Mouse (Mus musculus) mouse trophoblast stem cell (cell line): Measurements from ENCODE around the gene Gal3st1.

Experiments
- in situ Hi-C, 2 experiments: fragments of 300-500 bp; cut with MseI, MboI; formaldehyde crosslinking; loops; 2 replicates in 1 of 2; 3 replicates in 1 of 2; pipeline ENCODE4 v1.15.1; 2025

Gal3st1 gene

DNA sequence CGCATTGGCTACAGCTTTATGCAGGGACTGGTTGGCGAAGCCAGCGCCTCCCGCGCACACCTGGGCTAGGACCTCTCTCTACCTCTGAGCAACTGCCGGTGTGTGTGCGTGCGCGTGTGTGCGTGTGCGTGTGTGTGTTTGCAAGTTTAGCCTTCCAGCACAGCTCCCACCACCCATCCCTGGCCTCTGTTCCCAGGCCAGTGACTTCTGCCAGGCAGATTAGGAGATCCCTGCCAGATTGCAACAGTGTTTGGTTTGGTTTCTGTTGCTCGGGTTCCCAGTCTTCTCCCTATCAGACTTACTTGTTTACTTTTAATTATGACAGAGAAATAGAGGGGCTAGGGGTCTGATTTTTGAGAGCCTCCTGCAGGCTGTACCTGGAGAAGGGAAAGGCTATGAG lies 48.5 kb downstream of the Gal3st1 start:
- in situ Hi-C loops = no loop called here

DNA sequence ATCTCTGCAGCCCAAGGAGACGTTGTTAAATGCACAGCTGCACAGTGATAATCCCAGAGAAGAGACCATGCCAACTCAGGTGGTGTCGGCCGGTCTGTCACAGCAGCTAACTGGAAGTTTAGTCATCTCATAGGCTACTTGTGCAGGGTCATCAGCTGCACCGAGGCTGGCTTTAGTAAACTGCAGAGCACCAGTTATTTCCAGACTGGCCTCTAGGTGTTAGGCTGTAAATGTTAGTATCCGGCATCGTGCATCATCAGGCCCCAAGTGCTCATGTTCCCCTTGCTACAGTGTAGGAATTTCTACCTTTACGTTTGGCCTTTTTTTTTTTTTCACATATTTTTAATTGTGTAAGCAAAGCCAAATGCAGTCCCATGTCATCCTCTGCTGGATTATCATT lies 50.0 kb downstream of the Gal3st1 start:
- in situ Hi-C loops = no loop called here

DNA sequence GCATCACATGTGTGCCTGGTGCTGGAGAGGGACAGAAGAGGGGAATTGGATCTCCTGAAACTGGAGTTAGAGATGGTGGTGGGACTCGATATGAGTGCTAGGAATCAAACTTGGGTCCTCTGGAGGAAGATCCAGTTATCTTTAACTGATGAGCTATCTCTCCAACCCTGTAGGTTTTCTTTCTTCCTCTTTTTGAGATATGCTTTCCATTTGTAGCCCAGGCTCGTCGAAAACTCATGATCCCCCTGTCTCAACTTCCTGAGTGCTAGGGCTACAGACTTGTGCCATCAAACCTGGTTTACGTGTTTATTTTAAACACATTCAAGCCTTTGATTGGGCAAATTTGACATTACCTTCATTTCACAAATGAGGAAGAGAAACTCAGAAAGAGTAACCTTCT lies 50.7 kb downstream of the Gal3st1 start:
- in situ Hi-C loops = no loop called here

DNA sequence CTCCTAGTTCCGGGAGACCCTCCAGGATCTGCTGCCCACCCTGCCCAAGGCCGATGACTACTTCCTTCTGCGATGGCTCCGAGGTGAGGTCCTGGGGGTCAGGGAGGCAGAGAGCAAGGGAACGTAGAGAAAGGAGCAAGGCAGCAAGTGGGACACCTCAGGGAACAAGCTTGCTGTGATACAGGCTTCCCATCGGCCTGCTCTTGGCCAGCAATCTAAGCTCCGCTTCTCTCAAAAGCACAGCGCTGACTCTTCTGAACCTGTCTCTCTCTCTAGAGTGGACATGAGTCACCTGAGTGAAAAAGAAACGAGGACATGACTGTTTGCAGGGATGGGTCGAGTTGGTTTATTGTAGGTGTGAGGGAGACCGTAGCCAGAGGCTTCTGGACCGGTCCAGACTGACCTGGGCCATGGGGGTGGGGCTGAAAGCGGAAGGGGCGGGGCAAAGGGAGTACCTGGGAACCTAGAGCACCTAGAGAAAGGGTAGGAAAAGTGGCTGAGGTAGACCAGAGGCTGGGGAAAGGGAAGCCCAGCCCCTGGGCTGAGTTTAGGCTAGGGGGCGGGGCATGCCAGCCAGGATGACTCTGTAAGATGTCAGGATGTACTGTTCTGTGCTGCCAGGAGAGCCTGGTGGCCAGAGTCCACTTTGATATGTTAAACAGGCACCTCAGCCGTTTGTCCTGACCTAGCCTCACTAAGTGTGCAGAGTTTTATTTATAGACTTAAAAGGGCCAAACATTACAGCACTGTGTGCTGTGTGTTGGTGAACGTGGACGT lies 51.9 kb downstream of the Gal3st1 start:
- in situ Hi-C loops = no loop called here

DNA sequence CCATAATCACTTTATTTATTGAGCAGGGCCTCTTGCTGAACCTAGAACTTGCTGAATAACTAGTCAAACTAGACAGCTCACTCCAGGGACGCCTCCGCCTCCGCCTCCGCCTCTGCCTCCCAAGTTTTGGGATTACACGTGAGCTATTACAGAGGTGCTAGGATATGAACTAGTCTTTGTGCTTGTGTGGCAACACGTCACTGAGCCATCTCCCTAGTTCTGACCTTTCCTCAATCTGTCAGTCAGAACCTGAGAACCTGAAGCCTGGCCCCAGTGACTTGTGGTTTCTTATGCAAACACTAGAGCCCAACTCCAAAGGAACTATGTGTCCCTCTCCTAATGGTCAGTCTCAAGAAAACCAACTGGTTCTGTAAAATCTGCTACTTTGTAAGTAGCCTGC lies 52.5 kb downstream of the Gal3st1 start:
- in situ Hi-C loops = no loop called here

DNA sequence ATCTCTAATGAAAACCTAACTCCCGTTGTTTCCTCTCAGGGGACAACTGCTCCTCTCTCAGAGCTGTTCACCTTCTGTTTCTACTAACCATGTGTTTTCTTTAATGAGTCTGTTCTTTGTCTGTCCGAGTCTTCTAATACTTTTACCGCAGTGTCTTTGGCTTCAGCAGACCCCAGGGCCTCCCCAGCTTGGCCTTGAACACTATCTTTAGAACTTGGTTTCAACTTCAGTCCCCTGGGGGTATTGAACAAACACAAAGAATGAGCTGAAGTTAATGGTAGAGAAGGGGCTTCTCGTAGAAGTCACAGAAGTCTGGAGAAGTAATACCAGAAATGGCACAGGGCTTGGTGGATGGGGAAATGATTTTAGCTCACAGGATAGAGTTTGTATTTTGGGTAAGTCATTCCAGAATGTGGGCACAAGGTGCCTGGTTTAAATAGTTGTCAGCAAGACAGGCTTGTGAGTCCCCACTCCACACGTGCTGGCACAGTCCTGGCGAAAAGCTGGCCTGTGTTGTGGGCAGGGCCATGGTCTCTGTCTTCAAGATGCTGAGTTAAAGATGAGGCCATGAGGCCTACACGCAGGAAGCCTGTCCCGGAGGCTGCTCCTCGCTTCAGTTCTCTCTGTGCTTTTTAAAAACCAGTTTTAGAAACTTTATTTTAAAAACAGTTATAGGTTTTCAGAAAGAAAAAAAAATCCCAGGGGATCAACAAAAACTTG lies 53.1 kb downstream of the Gal3st1 start:
- in situ Hi-C loops = no loop called here

DNA sequence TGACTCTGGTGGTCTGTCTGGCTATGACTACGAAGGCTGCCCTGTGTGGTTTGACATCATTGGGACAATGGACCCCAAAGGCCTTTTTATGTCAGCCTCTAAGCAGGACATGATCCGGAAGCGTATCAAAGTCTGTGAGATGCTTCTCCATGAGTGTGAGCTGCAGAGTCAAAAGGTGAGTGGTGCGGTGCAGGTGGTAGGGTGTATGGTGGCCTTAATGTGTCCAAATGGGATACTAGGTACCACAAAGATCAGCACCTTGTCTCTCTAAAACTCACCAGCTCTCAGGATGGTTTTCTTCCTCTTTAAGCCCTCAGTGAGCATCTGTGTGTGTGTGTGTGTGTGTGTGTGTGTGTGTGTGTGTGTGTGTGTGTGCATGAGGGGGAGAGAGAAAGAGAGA lies 56.5 kb downstream of the Gal3st1 start:
- in situ Hi-C loops = no loop called here

DNA sequence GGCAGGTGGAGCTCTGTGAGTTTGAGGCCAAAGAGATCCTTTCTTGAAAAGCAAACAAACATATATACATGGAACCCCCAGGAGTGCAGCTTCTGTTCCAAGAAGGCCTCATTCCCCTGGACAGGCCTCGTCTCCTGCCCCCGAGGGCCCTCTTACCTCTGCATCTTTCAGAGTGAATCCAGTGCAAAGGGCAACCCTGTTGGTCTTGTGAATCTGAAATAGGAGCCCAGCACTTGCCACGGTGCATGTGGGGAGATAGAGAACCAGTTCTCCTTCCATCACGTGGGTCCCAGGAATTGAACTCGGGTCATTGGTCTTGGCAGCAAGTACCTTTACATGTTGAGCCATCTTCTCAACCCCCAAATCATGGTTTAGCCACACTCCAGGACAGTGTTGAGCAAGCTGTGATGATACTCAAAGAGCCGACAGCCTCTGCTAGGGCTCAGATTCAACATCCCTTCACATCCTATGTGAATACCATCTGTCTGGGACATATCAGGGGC lies 57.7 kb downstream of the Gal3st1 start:
- in situ Hi-C loops = no loop called here

DNA sequence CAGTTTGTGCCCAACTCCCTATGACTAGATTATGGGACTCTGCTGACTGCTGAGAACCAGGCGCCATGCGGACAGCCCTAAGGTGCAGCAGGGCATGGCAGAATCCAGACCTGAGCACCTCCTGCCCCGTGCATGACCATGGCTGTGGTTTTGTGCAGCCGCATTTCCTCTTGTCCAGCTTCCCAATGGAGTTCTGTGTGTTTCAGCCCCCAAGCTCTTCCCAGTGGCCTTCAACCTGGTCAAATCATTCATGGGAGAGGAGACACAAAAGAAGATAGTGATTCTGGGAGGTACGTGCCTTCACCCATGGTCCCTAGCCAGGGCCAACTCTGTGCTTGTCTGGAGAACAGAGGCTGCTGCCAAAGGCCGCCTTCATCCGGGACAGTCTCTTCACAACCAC lies 59.6 kb downstream of the Gal3st1 start:
- in situ Hi-C loops = no loop called here

DNA sequence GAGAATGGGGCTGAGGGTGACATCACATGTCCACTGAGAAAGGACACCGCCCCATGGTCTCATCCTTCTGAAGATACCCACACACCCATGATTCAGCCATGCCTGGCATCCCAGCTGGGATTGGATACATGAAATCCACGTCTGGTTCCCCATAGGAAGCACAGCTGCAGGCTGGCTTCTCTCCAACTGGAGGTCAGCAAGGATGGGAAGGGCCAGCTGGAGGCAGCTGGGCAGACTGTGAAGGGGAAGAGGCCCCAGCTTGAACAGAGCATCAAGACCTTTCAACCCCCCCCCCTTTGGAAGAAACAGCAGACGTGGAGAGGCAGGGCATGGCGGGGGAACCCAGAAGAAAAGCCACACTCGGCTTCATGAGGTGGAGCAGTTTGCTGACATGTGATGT lies 63.1 kb downstream of the Gal3st1 start:
- in situ Hi-C loops = loop anchor here in 1 of 2 experiments (5.0 kb wide), 1 partner anchor 36 kb away; no protein-coding TSS in a partner anchor

DNA sequence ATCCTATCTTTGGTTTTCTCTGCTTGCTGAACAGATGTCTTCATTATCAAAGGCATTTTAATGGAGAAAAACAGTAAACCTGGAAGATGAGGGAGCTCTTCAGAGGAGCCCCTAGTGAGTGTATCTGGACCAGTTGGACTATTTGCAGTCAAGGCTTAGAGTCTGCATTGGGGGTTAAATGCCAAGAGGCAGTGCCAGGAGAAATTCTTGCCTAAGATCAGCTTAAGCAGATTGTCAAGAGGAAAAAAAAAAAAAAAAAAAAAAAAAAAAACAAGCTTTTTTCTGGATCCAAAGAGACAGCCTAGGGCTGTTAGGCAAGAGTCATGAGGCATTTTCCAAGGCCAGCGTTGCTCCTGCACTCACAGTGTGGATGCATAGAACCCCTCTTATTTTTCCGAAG lies 64.3 kb downstream of the Gal3st1 start:
- in situ Hi-C loops = loop anchor here in 1 of 2 experiments (5.0 kb wide), 1 partner anchor 35 kb away; no protein-coding TSS in a partner anchor

DNA sequence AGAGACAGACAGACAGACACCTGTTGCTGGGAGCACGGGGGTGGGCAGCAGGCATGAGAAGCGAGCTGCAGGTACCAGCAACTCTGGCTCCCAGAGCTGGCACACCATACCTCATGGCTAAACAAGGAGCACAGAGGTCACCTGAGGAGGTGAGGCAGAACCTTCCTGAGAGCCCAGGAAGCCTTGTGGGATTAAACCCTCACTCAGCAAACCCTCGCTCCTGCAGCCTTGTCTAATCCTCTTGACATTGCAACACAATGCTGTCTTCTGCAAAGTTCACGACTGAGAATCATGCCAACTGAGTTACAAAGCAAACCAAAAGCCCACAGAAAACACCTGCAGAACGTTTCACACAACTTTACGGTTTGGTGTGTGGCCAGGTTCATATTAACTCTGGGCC lies 65.0 kb downstream of the Gal3st1 start:
- in situ Hi-C loops = loop anchor here in 1 of 2 experiments (5.0 kb wide), 1 partner anchor 34 kb away; no protein-coding TSS in a partner anchor
